Mouse (Mus musculus): ENCODE data around the gene Pik3ap1.

GRCm38 (mm10) chr19:41335721-41336120, 49.2 kb downstream of the Pik3ap1 start:
- TF ChIP-seq CTCF (IDR thresholded peaks at IDR 0.05; ENCODE audit: low read depth, low read length) (no peak), POLR2AphosphoS5 (IDR thresholded peaks at IDR 0.05; ENCODE audit: insufficient replicate concordance, low read depth, low read length) (no peak), GATA1 (IDR thresholded peaks at IDR 0.05; ENCODE audit: borderline replicate concordance, low read length) (no peak), TAL1 (conservative IDR thresholded peaks at IDR 0.05; ENCODE audit: low read depth, low read length) (no peak), GATA2 (IDR thresholded peaks at IDR 0.05; ENCODE audit: borderline replicate concordance, low read depth, low read length) (no peak)
